Mouse (Mus musculus): ENCODE data around the gene Lamtor1. TPM values are rescaled to one million over a fixed set of nuclear protein-coding genes. Genes with fewer than 3 reads are reported as not detected.

The Lamtor1 gene
- polyA plus RNA-seq, 1 experiment from 2014 or later: 124 TPM

DNA sequence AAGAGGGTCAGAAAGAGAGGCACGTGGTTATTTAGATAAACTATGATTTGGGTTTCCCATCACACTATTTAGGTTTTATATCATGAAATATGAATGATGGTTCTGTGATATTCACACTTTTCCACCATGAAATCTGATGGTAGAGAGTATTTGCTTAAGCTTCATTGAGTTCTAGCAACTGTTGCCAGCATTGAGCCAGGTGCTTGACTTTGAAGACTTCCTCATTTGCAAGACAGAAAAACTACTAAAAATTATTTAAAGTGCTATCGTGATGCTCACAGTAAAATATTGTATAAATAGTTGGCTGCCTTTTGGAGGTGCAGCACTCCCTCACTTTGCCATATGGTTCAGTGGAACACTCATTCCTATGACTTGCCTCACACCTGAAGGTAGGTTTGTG lies 49.6 kb downstream of the Lamtor1 start:
- no peaks in the 10 kb centered on the region for H3K27me3 ChIP-seq (replicated peaks; ENCODE audit: control insufficient read depth, insufficient read depth, low read length)
- no peaks in the 10 kb centered on the region for H3K36me3 ChIP-seq (ENCODE audit: control insufficient read depth, insufficient read depth, low read length)
- H3K27ac ChIP-seq (ENCODE audit: low read depth, low read length): no peak overlapping the region
- no peak for DNase-seq (ENCODE audit: low spot score)
- H3K4me1 ChIP-seq (replicated peaks; ENCODE audit: control insufficient read depth, insufficient read depth, low read length): peaks cover 3% of the 10 kb centered on the region; the same call in 1 of the 2 replicates
- H3K4me2 ChIP-seq: no peak overlapping the region
- no peaks in the 10 kb centered on the region for H3K9me3 ChIP-seq (ENCODE audit: control insufficient read depth, low read length)
- 80% methylated on average over 2 of the region's 2 CpGs for WGBS
- no peak overlapping the region for H3K4me3 ChIP-seq (ENCODE audit: low read depth, low read length)
- no peak overlapping the region for H3K9ac ChIP-seq (ENCODE audit: low read depth, low read length)
- ATAC-seq (replicated peaks; ENCODE audit: low FRiP score): no peak

DNA sequence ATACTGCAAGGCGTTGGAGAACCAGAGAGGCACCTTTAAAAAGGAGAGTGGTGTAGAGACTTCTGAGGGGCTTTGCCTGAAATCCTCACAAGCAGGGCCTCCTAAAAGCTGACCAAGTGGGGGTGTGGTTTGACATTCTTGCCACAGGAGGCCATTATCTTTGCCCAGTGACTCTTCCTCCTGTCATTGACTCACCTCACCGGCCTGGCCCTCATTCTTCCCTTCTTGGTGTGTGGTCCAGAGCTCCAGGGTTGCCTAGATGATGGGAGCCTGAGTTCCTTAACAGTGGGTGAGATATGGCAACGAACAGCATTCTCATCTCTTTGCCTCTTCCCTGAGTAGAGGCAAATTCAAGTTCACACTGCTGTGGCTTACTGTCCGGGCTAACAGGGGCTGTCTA lies 50.2 kb downstream of the Lamtor1 start:
- Histone ChIP-seq H3K4me1 (replicated peaks; ENCODE audit: control insufficient read depth, insufficient read depth, low read length) (peaks cover 3% of the 10 kb centered on the region; the same call in 1 of the 2 replicates), H3K9me3 (ENCODE audit: control insufficient read depth, low read length) (no peaks in the 10 kb centered on the region), H3K36me3 (ENCODE audit: control insufficient read depth, insufficient read depth, low read length) (no peaks in the 10 kb centered on the region), H3K27me3 (replicated peaks; ENCODE audit: control insufficient read depth, insufficient read depth, low read length) (no peaks in the 10 kb centered on the region), H3K4me3 (ENCODE audit: low read depth, low read length) (no peak overlapping the region), H3K4me2 (no peak overlapping the region), H3K27ac (ENCODE audit: low read depth, low read length) (no peak overlapping the region), H3K9ac (ENCODE audit: low read depth, low read length) (no peak overlapping the region)
- ATAC-seq (replicated peaks; ENCODE audit: low FRiP score): no peak
- no peak for DNase-seq (ENCODE audit: low spot score)
- WGBS: 34% methylated on average over 4 of the region's 4 CpGs

DNA sequence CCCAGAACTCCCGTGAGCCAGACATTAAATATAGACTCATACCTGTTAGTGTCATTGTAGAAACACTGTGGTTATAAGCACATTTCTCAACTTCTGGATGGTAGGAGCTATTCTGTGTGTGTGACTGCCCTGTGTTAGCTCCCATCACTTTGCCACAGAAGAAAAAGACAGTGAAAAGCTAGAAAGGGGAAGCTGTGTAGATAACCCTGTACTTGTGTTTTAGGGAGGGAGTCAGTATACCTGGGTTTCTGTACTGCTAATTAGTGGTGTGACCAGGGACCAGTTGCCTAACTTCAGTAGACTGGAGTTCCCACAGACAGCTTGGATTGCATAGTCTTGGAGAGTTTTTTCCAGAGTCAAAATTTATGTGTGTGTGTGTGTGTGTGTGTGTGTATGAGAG lies 50.8 kb downstream of the Lamtor1 start:
- ATAC-seq (replicated peaks; ENCODE audit: low FRiP score) (no peak), DNase-seq (ENCODE audit: low spot score) (no peak)
- Histone ChIP-seq H3K4me1 (replicated peaks; ENCODE audit: control insufficient read depth, insufficient read depth, low read length) (peaks cover 3% of the 10 kb centered on the region; the same call in 1 of the 2 replicates), H3K27me3 (replicated peaks; ENCODE audit: control insufficient read depth, insufficient read depth, low read length) (no peaks in the 10 kb centered on the region), H3K27ac (ENCODE audit: low read depth, low read length) (no peak overlapping the region), H3K4me2 (no peak overlapping the region), H3K9ac (ENCODE audit: low read depth, low read length) (no peak overlapping the region), H3K9me3 (ENCODE audit: control insufficient read depth, low read length) (no peaks in the 10 kb centered on the region), H3K4me3 (ENCODE audit: low read depth, low read length) (no peak overlapping the region), H3K36me3 (ENCODE audit: control insufficient read depth, insufficient read depth, low read length) (no peaks in the 10 kb centered on the region)
- WGBS: 75% methylated on average over 1 of the region's 1 CpGs

DNA sequence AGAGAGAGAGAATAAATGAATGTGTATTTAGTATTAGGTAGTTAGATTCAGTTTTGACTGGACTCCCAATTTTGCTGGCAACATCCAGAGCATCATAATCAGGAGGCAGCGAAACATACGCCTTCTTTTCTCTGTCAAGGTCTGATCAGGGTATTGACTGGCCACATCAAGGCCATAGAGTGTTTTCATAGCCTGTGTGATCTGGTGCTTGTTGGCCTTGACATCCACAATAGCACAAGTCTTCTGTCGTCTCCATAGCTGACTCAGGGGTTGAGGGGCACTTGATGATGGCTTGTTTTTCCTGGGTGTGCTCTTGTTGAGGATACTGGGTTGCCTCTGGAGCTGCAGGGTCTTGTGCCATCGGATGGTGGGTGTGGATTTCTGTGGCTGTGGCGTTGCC lies 51.2 kb downstream of the Lamtor1 start:
- H3K36me3 ChIP-seq (ENCODE audit: control insufficient read depth, insufficient read depth, low read length): no peaks in the 10 kb centered on the region
- no peak overlapping the region for H3K9ac ChIP-seq (ENCODE audit: low read depth, low read length)
- no peak overlapping the region for H3K4me3 ChIP-seq (ENCODE audit: low read depth, low read length)
- H3K4me1 ChIP-seq (replicated peaks; ENCODE audit: control insufficient read depth, insufficient read depth, low read length): peaks cover 3% of the 10 kb centered on the region; the same call in 1 of the 2 replicates
- H3K4me2 ChIP-seq: no peak overlapping the region
- WGBS: 80% methylated on average over 5 of the region's 5 CpGs
- H3K9me3 ChIP-seq (ENCODE audit: control insufficient read depth, low read length): no peaks in the 10 kb centered on the region
- ATAC-seq (replicated peaks; ENCODE audit: low FRiP score) (no peak), DNase-seq (ENCODE audit: low spot score) (no peak)
- H3K27ac ChIP-seq (ENCODE audit: low read depth, low read length): no peak overlapping the region
- H3K27me3 ChIP-seq (replicated peaks; ENCODE audit: control insufficient read depth, insufficient read depth, low read length): no peaks in the 10 kb centered on the region

DNA sequence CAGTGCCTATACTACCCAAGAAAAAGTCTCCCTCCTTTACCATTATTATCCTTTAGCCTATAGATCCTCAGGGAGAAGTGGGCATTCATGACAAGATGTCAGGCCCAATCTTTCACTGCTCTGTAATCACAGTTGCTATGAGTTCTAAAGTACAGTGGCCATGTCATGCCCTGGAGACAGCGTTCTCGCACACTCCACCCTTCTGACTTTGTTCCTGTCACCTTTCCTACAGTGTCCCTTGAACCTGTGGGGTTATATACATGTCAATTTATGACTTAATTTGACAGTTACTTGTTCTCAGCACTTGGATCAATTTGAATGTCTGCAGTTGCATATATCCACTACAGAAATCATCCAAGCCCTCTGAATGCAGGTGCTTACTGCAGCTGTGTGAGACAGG lies 57.1 kb downstream of the Lamtor1 start:
- Histone ChIP-seq H3K27ac (ENCODE audit: low read depth, low read length) (no peak overlapping the region), H3K9ac (ENCODE audit: low read depth, low read length) (no peak overlapping the region), H3K4me2 (no peak overlapping the region), H3K36me3 (ENCODE audit: control insufficient read depth, insufficient read depth, low read length) (no peaks in the 10 kb centered on the region), H3K4me3 (ENCODE audit: low read depth, low read length) (no peak overlapping the region), H3K27me3 (replicated peaks; ENCODE audit: control insufficient read depth, insufficient read depth, low read length) (no peaks in the 10 kb centered on the region), H3K4me1 (replicated peaks; ENCODE audit: control insufficient read depth, insufficient read depth, low read length) (peaks cover 14% of the 10 kb centered on the region), H3K9me3 (ENCODE audit: control insufficient read depth, low read length) (no peaks in the 10 kb centered on the region)
- DNase-seq (ENCODE audit: low spot score): no peak
- WGBS: 92% methylated on average over 2 of the region's 2 CpGs
- no peak for ATAC-seq (replicated peaks; ENCODE audit: low FRiP score)

DNA sequence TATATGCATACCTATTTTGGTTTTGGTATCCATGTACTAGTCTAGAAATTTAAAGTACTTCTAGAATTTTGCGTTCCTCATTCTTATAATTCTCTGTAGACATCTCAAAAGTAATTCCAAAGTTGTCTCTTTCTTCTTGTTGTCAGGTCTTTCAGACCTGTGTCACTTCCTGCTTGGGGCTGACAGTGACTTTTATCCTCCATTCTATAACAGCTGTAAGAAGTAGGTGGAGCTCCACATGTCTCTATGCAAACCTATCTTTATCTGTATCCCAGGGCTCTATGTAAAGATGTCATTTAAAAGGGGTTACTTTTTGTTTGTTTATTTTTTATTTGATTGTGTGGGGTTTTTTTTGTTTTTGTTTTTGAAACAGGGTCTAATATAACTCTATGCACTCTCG lies 57.9 kb downstream of the Lamtor1 start:
- H3K27me3 ChIP-seq (replicated peaks; ENCODE audit: control insufficient read depth, insufficient read depth, low read length): no peaks in the 10 kb centered on the region

DNA sequence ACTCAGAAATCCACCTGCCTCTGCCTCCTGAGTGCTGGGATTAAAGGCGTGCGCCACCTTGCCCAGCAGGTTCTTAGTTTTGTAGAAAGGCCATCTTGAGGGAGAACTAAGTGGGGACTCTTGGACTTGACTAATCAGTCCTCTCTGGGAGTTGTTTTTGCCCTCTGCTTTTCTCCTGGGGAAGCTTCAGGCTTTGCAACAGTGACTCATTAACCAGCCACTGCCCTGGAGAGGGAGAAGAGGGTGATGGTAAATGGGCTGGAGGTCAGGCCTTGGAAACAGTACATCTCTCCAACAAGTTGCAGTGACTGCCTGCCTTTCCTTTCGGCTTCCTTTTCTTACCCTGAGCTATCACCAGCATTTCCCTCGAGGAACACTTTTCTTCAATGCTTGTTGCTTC lies 58.8 kb downstream of the Lamtor1 start:
- H3K27me3 ChIP-seq (replicated peaks; ENCODE audit: control insufficient read depth, insufficient read depth, low read length): no peaks in the 10 kb centered on the region
- H3K4me2 ChIP-seq: no peak overlapping the region
- no peak for DNase-seq (ENCODE audit: low spot score)
- H3K9ac ChIP-seq (ENCODE audit: low read depth, low read length): no peak overlapping the region
- no peak for ATAC-seq (replicated peaks; ENCODE audit: low FRiP score)
- no peaks in the 10 kb centered on the region for H3K36me3 ChIP-seq (ENCODE audit: control insufficient read depth, insufficient read depth, low read length)
- H3K27ac ChIP-seq (ENCODE audit: low read depth, low read length): no peak overlapping the region; the same call in 1 of the 2 replicates
- H3K4me1 ChIP-seq (replicated peaks; ENCODE audit: control insufficient read depth, insufficient read depth, low read length): peaks cover 26% of the 10 kb centered on the region
- H3K9me3 ChIP-seq (ENCODE audit: control insufficient read depth, low read length): no peaks in the 10 kb centered on the region
- 76% methylated on average over 4 of the region's 4 CpGs for WGBS
- no peak overlapping the region for H3K4me3 ChIP-seq (ENCODE audit: low read depth, low read length)

More for the DNA sequence above, 57.9 kb downstream of the Lamtor1 start:
- no peak overlapping the region for H3K4me3 ChIP-seq (ENCODE audit: low read depth, low read length)
- H3K9me3 ChIP-seq (ENCODE audit: control insufficient read depth, low read length): no peaks in the 10 kb centered on the region
- 93% methylated on average over 2 of the region's 2 CpGs for WGBS
- no peak overlapping the region for H3K9ac ChIP-seq (ENCODE audit: low read depth, low read length)
- DNase-seq (ENCODE audit: low spot score): no peak
- no peak overlapping the region for H3K4me2 ChIP-seq
- H3K27ac ChIP-seq (ENCODE audit: low read depth, low read length): no peak overlapping the region
- no peak for ATAC-seq (replicated peaks; ENCODE audit: low FRiP score)
- H3K4me1 ChIP-seq (replicated peaks; ENCODE audit: control insufficient read depth, insufficient read depth, low read length): peaks cover 17% of the 10 kb centered on the region
- no peaks in the 10 kb centered on the region for H3K36me3 ChIP-seq (ENCODE audit: control insufficient read depth, insufficient read depth, low read length)

DNA sequence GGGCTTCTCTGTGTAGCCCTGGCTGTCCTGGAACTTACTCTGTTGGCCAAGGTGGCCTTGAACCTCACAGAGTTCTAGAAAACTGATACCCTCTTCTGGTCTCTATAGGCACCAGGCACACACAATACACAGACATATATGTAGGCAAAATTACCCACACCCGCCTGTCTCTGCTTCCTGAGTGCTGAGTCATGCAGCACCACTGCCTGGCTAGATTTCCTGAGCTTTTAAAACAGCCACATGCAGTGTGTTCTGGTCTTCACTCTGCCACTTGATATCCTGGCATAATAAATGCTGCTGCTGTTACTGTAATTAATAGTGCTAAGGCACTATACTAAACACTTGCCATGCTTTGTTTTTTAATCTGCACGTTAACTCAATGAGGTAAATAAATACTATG lies 59.9 kb downstream of the Lamtor1 start:
- H3K4me1 ChIP-seq (replicated peaks; ENCODE audit: control insufficient read depth, insufficient read depth, low read length): peaks cover 28% of the 10 kb centered on the region
- no peak; the same call in 1 of the 2 replicates for ATAC-seq (replicated peaks; ENCODE audit: low FRiP score)
- no peak for DNase-seq (ENCODE audit: low spot score)
- H3K27me3 ChIP-seq (replicated peaks; ENCODE audit: control insufficient read depth, insufficient read depth, low read length): no peaks in the 10 kb centered on the region
- H3K9me3 ChIP-seq (ENCODE audit: control insufficient read depth, low read length): no peaks in the 10 kb centered on the region
- no peak overlapping the region for H3K9ac ChIP-seq (ENCODE audit: low read depth, low read length)
- WGBS: 44% methylated on average over 2 of the region's 2 CpGs
- H3K27ac ChIP-seq (ENCODE audit: low read depth, low read length): no peak overlapping the region; the same call in 1 of the 2 replicates
- no peak overlapping the region for H3K4me2 ChIP-seq
- H3K36me3 ChIP-seq (ENCODE audit: control insufficient read depth, insufficient read depth, low read length): no peaks in the 10 kb centered on the region
- H3K4me3 ChIP-seq (ENCODE audit: low read depth, low read length): no peak overlapping the region

DNA sequence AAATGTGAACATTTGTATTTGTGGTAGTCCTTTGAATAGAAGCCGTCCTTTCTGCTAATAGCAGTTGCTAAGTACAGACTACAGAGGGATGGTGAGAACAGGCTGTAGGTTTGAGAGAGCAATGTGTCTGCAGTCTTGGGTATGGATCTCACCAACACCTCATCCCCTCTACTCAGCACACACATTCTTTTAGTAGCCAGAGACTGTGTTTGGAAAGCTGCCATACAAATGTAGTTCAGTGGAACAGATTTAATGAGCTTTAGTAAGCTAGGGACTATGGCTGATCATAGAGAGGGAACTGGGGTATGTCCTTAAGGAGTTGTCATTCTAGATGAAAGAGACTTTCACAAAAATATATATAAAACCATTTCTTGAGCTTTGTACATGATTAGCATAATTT lies 61.6 kb downstream of the Lamtor1 start:
- no peak for DNase-seq (ENCODE audit: low spot score)
- peaks cover 36% of the 10 kb centered on the region for H3K4me1 ChIP-seq (replicated peaks; ENCODE audit: control insufficient read depth, insufficient read depth, low read length)
- H3K27ac ChIP-seq (ENCODE audit: low read depth, low read length): no peak overlapping the region
- H3K36me3 ChIP-seq (ENCODE audit: control insufficient read depth, insufficient read depth, low read length): no peaks in the 10 kb centered on the region
- no peak for ATAC-seq (replicated peaks; ENCODE audit: low FRiP score)
- no peaks in the 10 kb centered on the region for H3K27me3 ChIP-seq (replicated peaks; ENCODE audit: control insufficient read depth, insufficient read depth, low read length)
- 82% methylated on average over 1 of the region's 1 CpGs for WGBS
- H3K4me3 ChIP-seq (ENCODE audit: low read depth, low read length): no peak overlapping the region
- H3K9me3 ChIP-seq (ENCODE audit: control insufficient read depth, low read length): no peaks in the 10 kb centered on the region
- H3K9ac ChIP-seq (ENCODE audit: low read depth, low read length): no peak overlapping the region
- no peak overlapping the region for H3K4me2 ChIP-seq
